ENCODE assay signal across 10 mouse cellular contexts in the genomic region with DNA sequence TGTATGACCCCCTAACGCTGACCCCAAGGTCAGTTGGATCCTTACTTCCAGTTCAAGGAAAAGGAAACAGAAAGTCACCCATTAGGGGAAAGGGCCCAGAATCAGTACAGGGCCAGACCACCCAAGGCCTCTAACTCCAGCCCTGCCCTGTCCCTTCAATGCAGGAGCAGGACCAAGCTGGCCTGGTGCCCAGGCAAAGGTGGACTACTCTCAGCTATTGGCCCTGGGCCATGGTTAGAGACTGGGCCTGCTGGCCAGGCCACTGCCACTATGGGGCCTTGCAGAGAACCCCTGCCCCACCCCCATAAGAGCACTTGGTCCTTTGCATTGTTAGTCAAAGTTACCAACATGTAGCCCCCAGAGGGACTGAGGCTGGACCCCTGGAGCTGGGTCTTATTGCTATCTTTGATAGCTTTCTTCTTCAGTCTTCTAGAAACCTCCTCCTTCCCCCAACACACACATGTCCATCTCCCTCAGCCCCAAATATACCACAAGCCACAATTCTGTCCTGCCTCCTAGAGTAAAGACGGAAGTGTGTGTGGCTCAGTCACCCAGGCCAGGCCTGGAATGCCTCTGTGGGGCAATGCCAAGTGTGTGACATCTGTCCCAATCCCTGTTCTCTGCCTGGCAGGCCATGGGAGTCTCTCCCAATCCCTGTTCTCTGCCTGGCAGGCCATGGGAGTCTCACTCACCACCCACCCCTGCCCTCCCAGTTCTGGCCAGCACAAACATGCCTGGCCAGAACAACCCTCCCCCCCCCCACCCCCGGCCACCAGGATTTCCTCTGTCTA. TPM values are rescaled to one million over a fixed set of nuclear protein-coding genes. Genes with fewer than 3 reads are reported as not detected.
DNase-seq lines count a peak whose midpoint lies in the region; ATAC-seq lines count a peak whose summit lies in the region.
"Had no signal": no experiment of that assay in that cellular context is flagged by ENCODE, and none has a peak within 500 bp of the region (broad histone marks: within the 10 kb centered on the region; RNA-seq: fewer than 3 reads in every experiment).

No protein-coding gene starts in this region.

- WGBS in heart, embryonic 11.5 days (ENCODE audit: insufficient replicate concordance) = 90% methylated on average over 3 of the region's 3 CpGs
- 90% methylated on average over 3 of the region's 3 CpGs for WGBS in hindbrain, embryonic 12.5 days

- H3K4me2 ChIP-seq in heart, embryonic 11.5 days = no peak overlapping the region
- H3K4me2 ChIP-seq in hindbrain, embryonic 12.5 days (replicated peaks) = no peak overlapping the region
- H3K4me2 ChIP-seq: forebrain, embryonic 12.5 days; limb, embryonic 13.5 days had no signal

- H3K27me3 ChIP-seq in heart, embryonic 11.5 days (ENCODE audit: control insufficient read depth, insufficient read depth, low read length) = no peaks in the 10 kb centered on the region
- H3K27me3 ChIP-seq in hindbrain, embryonic 12.5 days = no peaks in the 10 kb centered on the region
- H3K27me3 ChIP-seq: forebrain, embryonic 12.5 days; limb, embryonic 13.5 days had no signal

- no peak overlapping the region for H3K27ac ChIP-seq in heart, embryonic 11.5 days (ENCODE audit: low read depth, low read length)
- H3K27ac ChIP-seq in hindbrain, embryonic 12.5 days = no peak overlapping the region
- H3K27ac ChIP-seq: forebrain, embryonic 12.5 days; limb, embryonic 13.5 days had no signal

- no peaks in the 10 kb centered on the region for H3K4me1 ChIP-seq in heart, embryonic 11.5 days (ENCODE audit: control insufficient read depth, insufficient read depth, low read length)
- peaks cover 11% of the 10 kb centered on the region for H3K4me1 ChIP-seq in hindbrain, embryonic 12.5 days
- H3K4me1 ChIP-seq: limb, embryonic 13.5 days had no signal

- H3K4me3 ChIP-seq in heart, embryonic 11.5 days (ENCODE audit: low read depth, low read length) = no peak overlapping the region
- no peak overlapping the region for H3K4me3 ChIP-seq in hindbrain, embryonic 12.5 days
- H3K4me3 ChIP-seq: forebrain, embryonic 12.5 days; limb, embryonic 13.5 days had no signal

- DNase-seq in heart, adult 11 months = peak; percentile 95
- DNase-seq in 416B (ENCODE audit: low read depth) = peak; percentile 62
- DNase-seq in cerebellum, adult 8-10 months = peak; percentile 71
- peak; percentile 84 to 89 for DNase-seq in kidney, adult 8-10 months
- DNase-seq in retina, embryonic 14.5 days (ENCODE audit: low spot score) = no peak

- no peak overlapping the region for H3K9ac ChIP-seq in heart, embryonic 11.5 days (ENCODE audit: low read depth, low read length)
- no peak overlapping the region for H3K9ac ChIP-seq in hindbrain, embryonic 12.5 days
- H3K9ac ChIP-seq: forebrain, embryonic 12.5 days; limb, embryonic 13.5 days had no signal

- no peaks in the 10 kb centered on the region for H3K9me3 ChIP-seq in heart, embryonic 11.5 days (replicated peaks; ENCODE audit: control insufficient read depth, low read length)
- no peaks in the 10 kb centered on the region for H3K9me3 ChIP-seq in hindbrain, embryonic 12.5 days (replicated peaks)
- H3K9me3 ChIP-seq: forebrain, embryonic 12.5 days; limb, embryonic 13.5 days had no signal

- ATAC-seq in heart, embryonic 11.5 days (replicated peaks; ENCODE audit: insufficient number of reproducible peaks, low FRiP score, low TSS enrichment) = no peak
- ATAC-seq in erythroid progenitor cell, adult 5-6 weeks (replicated peaks; ENCODE audit: low FRiP score, poor library complexity, severe bottlenecking) = no peak
- no peak for ATAC-seq in hindbrain, embryonic 12.5 days (ENCODE audit: low FRiP score)

- no peaks in the 10 kb centered on the region for H3K36me3 ChIP-seq in heart, embryonic 11.5 days (ENCODE audit: control insufficient read depth, insufficient read depth, low read length)
- no peaks in the 10 kb centered on the region for H3K36me3 ChIP-seq in hindbrain, embryonic 12.5 days
- H3K36me3 ChIP-seq: forebrain, embryonic 12.5 days had no signal

RNA-seq across cellular contexts. Expression of a gene that starts 33.3 kb away (rescaled TPM):
- polyA plus RNA-seq in heart, embryonic 11.5 days (2014; fragmentation: Nextera tagmentation; extraction: Ambion mirVana) = 0.21 and 0.46 TPM in 2 replicates
- 4.3 and 4.6 TPM in 2 replicates for total RNA-seq in erythroid progenitor cell, adult 5-6 weeks (2015; ENCODE audit: low replicate concordance)
- 5.6 and 5.9 TPM in 2 replicates for total RNA-seq in erythroid progenitor cell, adult 5-6 weeks (2017; ENCODE audit: low replicate concordance)
- polyA plus RNA-seq in hindbrain, embryonic 12.5 days (2016; fragmentation: Nextera tagmentation; extraction: Ambion mirVana) = 0.83 and 1.0 TPM in 2 replicates
